ENCODE assay signal across 8 mouse cellular contexts in the genomic region with DNA sequence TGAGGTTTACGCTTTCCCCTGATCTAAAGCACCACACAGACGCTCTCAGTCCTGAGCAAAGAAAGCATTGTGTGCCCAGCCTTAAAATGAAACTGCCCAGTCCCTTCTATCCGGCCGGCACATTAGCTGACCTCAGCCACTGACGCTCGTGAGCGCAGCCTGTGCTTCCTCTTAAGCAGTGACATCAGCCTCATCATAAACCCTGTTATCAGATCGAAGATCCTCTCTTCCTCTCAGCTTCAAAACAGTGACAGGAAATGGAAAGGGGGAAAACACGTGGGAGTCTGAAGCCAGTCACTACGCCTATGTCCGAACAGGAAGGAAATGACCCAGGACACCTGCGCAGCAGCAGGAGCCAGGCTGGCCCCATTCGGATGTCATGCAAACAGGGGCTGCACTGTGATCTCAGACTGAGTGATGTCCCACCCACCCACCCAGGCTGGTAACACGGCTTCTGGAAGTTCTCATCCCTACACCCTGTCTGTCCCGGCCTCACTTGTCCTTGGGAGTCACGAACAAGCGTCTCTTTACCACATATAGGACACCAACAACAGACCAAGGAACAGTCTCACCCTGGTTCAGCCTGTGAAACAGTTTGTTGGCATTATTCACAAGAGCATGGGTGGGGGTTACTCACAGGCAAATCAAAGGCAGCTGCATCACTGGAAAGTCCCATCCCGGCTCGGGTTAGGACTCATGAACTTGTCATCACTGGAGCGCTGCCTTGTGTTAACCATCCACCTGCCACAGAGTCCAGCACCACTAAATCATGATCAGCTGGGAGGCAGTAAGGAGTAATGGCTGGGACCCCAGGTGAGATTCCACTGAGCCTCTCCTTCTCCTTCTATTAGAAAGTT. TPM values are rescaled to one million over a fixed set of nuclear protein-coding genes. Genes with fewer than 3 reads are reported as not detected.
DNase-seq lines count a peak whose midpoint lies in the region; ATAC-seq and TF ChIP-seq lines count a peak whose summit lies in the region.
"Had no signal": no experiment of that assay in that cellular context is flagged by ENCODE, and none has a peak within 500 bp of the region (broad histone marks: within the 10 kb centered on the region; RNA-seq: fewer than 3 reads in every experiment).

No protein-coding gene starts in this region.

- no peak overlapping the region for H3K9ac ChIP-seq in liver, embryonic 16.5 days (ENCODE audit: low read depth, low read length)

- H3K4me2 ChIP-seq in liver, embryonic 16.5 days (ENCODE audit: low read depth, low read length) = no peak overlapping the region

- 0 out of 2 replicates have a peak, but pooled peaks have one; percentile 16 for ATAC-seq in liver, embryonic 16.5 days (ENCODE audit: low read depth)

- DNase-seq in MN1 (ENCODE audit: low spot score) = peak; percentile 85
- DNase-seq in brain, embryonic 14.5 days (ENCODE audit: low read depth) = peak; percentile 8
- DNase-seq in induced T-regulatory cell, adult 2 months (ENCODE audit: low read depth) = peak; percentile 66
- DNase-seq in yolk sac, embryonic 10.5 days (ENCODE audit: low spot score) = peak; percentile 9
- DNase-seq in cerebellum, postnatal 14 days = no peak
- no peak for DNase-seq in urinary bladder, postnatal 25 days (ENCODE audit: low spot score)

- H3K27ac ChIP-seq in liver, embryonic 16.5 days (ENCODE audit: low read length) = no peak overlapping the region

- no peak for TF ChIP-seq POLR2A in brain, embryonic 14.5 days (IDR thresholded peaks at IDR 0.05; ENCODE audit: borderline replicate concordance, extremely low read depth, insufficient read depth, insufficient read length, poor library complexity, severe bottlenecking)

- no peak overlapping the region for H3K4me3 ChIP-seq in liver, embryonic 16.5 days (ENCODE audit: low read depth, low read length)
- H3K4me3 ChIP-seq: erythroblast, embryonic 14.5 days had no signal

- H3K4me1 ChIP-seq in liver, embryonic 16.5 days (ENCODE audit: control insufficient read depth, low read depth, low read length) = no peaks in the 10 kb centered on the region

- WGBS in liver, embryonic 16.5 days (ENCODE audit: insufficient replicate concordance) = 19% methylated on average over 20 of the region's 20 CpGs

- no peak for TF ChIP-seq CTCF in brain, embryonic 14.5 days (IDR thresholded peaks at IDR 0.05; ENCODE audit: borderline replicate concordance, extremely low read depth, insufficient read depth, insufficient read length)

- H3K36me3 ChIP-seq in liver, embryonic 16.5 days (ENCODE audit: control insufficient read depth, insufficient read depth) = no peaks in the 10 kb centered on the region

- H3K9me3 ChIP-seq in liver, embryonic 16.5 days (replicated peaks; ENCODE audit: control insufficient read depth, low read length) = no peaks in the 10 kb centered on the region

- H3K27me3 ChIP-seq in liver, embryonic 16.5 days (ENCODE audit: control insufficient read depth, insufficient read depth, low read depth, low read length) = 0 out of 2 replicates have a peak, but pooled peaks cover 3% of the 10 kb centered on the region

RNA-seq across cellular contexts. Expression of a gene that starts 43.3 kb away (rescaled TPM):
- 115 and 122 TPM in 2 replicates for polyA plus RNA-seq in brain, embryonic 14.5 days (2012; rRNA removed)
- polyA plus RNA-seq in liver, embryonic 16.5 days (2015; fragmentation: Nextera tagmentation; extraction: Ambion mirVana) = 8.4 and 9.8 TPM in 2 replicates

Comparison
In these comparisons a context has a peak if more than half of its experiments do, and no peak if none do; other contexts are left out.
1. DNase-seq: peak in MN1 (single experiment), brain, embryonic 14.5 days (single experiment), induced T-regulatory cell, adult 2 months (single experiment) and yolk sac, embryonic 10.5 days (single experiment); none in cerebellum, postnatal 14 days (0 of 2) and urinary bladder, postnatal 25 days (single experiment).
2. RNA of a gene that starts 43.3 kb away (polyA plus RNA-seq): 115 to 122 TPM in brain, embryonic 14.5 days; 8.4 to 9.8 TPM in liver, embryonic 16.5 days; every median in the first group is over 10 times any median in the second.